Comparison of ENCODE assay signal across 10 mouse cellular contexts in genomic region chr2:117228601-117229125, GRCm38 (mm10). TPM values are rescaled to one million over a fixed set of nuclear protein-coding genes. Genes with fewer than 3 reads are reported as not detected.
DNase-seq lines count a peak whose midpoint lies in the region; ATAC-seq and TF ChIP-seq lines count a peak whose summit lies in the region.
"Had no signal": no experiment of that assay in that cellular context is flagged by ENCODE, and none has a peak within 500 bp of the region (broad histone marks: within the 10 kb centered on the region; RNA-seq: fewer than 3 reads in every experiment).

No protein-coding gene starts in this region.

- DNase-seq in lung, postnatal 0 days (ENCODE audit: low spot score): peak; percentile 59
- DNase-seq in lung, adult 2 months: no peak
- DNase-seq in frontal cortex, postnatal 14 days (ENCODE audit: low spot score in 2 of 2): peak; percentile 25 to 34
- no peak for DNase-seq in midbrain, embryonic 11.5 days (ENCODE audit: low spot score, missing footprints)
- DNase-seq in telencephalon, adult 2 months (ENCODE audit: low read depth, low spot score): peak; percentile 72
- DNase-seq in urinary bladder, postnatal 4 days (ENCODE audit: low spot score in 2 of 2): no peak
- no peak for DNase-seq in ovary, adult 18-20 months (ENCODE audit: low spot score)
- DNase-seq: liver, postnatal 0 days; thymus, postnatal 36 days had no signal

- TF ChIP-seq CTCF in lung, postnatal 0 days (IDR thresholded peaks at IDR 0.05): no peak
- TF ChIP-seq CTCF in lung, adult 2 months (IDR thresholded peaks at IDR 0.05; ENCODE audit: insufficient read depth, low read length): no peak

- H3K36me3 ChIP-seq in lung, postnatal 0 days (ENCODE audit: insufficient read depth, low read length): no peaks in the 10 kb centered on the region
- no peaks in the 10 kb centered on the region for H3K36me3 ChIP-seq in midbrain, embryonic 11.5 days (ENCODE audit: control insufficient read depth, insufficient read depth, low read length)
- H3K36me3 ChIP-seq: G1E had no signal

- no peak for TF ChIP-seq EP300 in lung, postnatal 0 days (IDR thresholded peaks at IDR 0.05)

- ATAC-seq in lung, postnatal 0 days: no peak; the same call in 1 of the 2 replicates
- ATAC-seq in midbrain, embryonic 11.5 days (ENCODE audit: low FRiP score): peak; percentile 60; the same call in 1 of the 2 replicates
- ATAC-seq: liver, postnatal 0 days had no signal

- H3K4me1 ChIP-seq in lung, postnatal 0 days (ENCODE audit: insufficient read depth, low read depth, low read length): no peaks in the 10 kb centered on the region
- H3K4me1 ChIP-seq in lung, adult 2 months (ENCODE audit: control insufficient read depth, insufficient read depth, low read length): no peaks in the 10 kb centered on the region; the same call in 1 of the 2 replicates
- peaks cover 5% of the 10 kb centered on the region for H3K4me1 ChIP-seq in midbrain, embryonic 11.5 days (ENCODE audit: control insufficient read depth, insufficient read depth, low read length)

- H3K9me3 ChIP-seq in lung, postnatal 0 days (ENCODE audit: low read length): no peaks in the 10 kb centered on the region
- no peaks in the 10 kb centered on the region for H3K9me3 ChIP-seq in midbrain, embryonic 11.5 days (ENCODE audit: control insufficient read depth, low read length)
- H3K9me3 ChIP-seq: G1E had no signal

- H3K4me3 ChIP-seq in lung, postnatal 0 days (ENCODE audit: low read depth, low read length): no peak overlapping the region
- H3K4me3 ChIP-seq in lung, adult 2 months (replicated peaks; ENCODE audit: extremely low read depth, low read depth, low read length): no peak overlapping the region
- no peak overlapping the region for H3K4me3 ChIP-seq in midbrain, embryonic 11.5 days (ENCODE audit: low read depth, low read length)

- no peak overlapping the region for H3K27ac ChIP-seq in lung, postnatal 0 days (ENCODE audit: low read length)
- no peak overlapping the region for H3K27ac ChIP-seq in midbrain, embryonic 11.5 days (ENCODE audit: low read depth, low read length)

- H3K9ac ChIP-seq in lung, postnatal 0 days (replicated peaks; ENCODE audit: low read depth): no peak overlapping the region
- no peak overlapping the region for H3K9ac ChIP-seq in midbrain, embryonic 11.5 days (ENCODE audit: low read length)
- H3K9ac ChIP-seq: liver, postnatal 0 days had no signal

- no peak for TF ChIP-seq POLR2A in lung, adult 2 months (IDR thresholded peaks at IDR 0.05; ENCODE audit: borderline replicate concordance, extremely low read depth, low read depth, low read length)

- no peaks in the 10 kb centered on the region for H3K27me3 ChIP-seq in lung, postnatal 0 days (replicated peaks; ENCODE audit: insufficient read depth, low read length)
- no peaks in the 10 kb centered on the region; the same call in 1 of the 2 replicates for H3K27me3 ChIP-seq in midbrain, embryonic 11.5 days (ENCODE audit: control insufficient read depth, insufficient read depth, low read length)

- WGBS in lung, postnatal 0 days: 48% methylated on average over 11 of the region's 11 CpGs
- 57% methylated on average over 11 of the region's 11 CpGs for WGBS in lung, adult 2 months
- 37% methylated on average over 11 of the region's 11 CpGs for WGBS in midbrain, embryonic 11.5 days

- H3K4me2 ChIP-seq in lung, postnatal 0 days (replicated peaks; ENCODE audit: low read depth, low read length): no peak overlapping the region
- no peak overlapping the region for H3K4me2 ChIP-seq in midbrain, embryonic 11.5 days

RNA-seq across cellular contexts. Expression of gene Fam98b, which starts 20.9 kb away (rescaled TPM):
- 6.6 and 7.3 TPM in 2 replicates for polyA plus RNA-seq in lung, postnatal 0 days (2015; fragmentation: Nextera tagmentation; extraction: Ambion mirVana)
- 3.7 and 6.5 TPM in 2 replicates for polyA plus RNA-seq in lung, adult 2 months (2012; rRNA removed)
- polyA plus RNA-seq in midbrain, embryonic 11.5 days (2014; fragmentation: Nextera tagmentation; extraction: Ambion mirVana): 8.3 and 9.1 TPM in 2 replicates

Comparison
In these comparisons a context has a peak if more than half of its experiments do, and no peak if none do; other contexts are left out.
1. DNase-seq: peak in lung, postnatal 0 days (single experiment), frontal cortex, postnatal 14 days (2 of 2) and telencephalon, adult 2 months (single experiment); none in lung, adult 2 months (single experiment), midbrain, embryonic 11.5 days (single experiment), urinary bladder, postnatal 4 days (0 of 2) and ovary, adult 18-20 months (single experiment).